Mouse (Mus musculus): Measurements from ENCODE around the gene Mdga2.

Gene Mdga2

DNA sequence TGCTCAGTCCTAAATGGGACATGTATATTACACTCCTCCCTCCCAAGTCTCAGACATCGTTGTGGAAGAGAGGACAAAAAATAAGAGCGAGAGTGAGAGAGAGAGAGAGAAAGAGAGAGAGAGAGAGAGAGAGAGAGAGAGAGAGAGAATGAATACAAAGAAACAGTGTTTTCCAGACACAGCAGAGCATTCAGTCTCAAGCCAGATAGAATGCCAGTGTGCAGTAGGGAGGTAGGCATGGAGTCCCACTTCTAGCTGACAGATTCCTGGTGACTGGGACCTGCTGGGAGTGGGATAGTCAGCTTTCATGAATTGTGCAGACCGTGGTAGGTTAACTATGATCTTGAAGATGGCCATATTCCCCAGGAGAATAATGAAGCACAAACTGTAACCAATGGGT is 542.8 kb downstream of the Mdga2 start:
- DNase-seq, result no peak

GRCm38 (mm10) chr12:66648605-66649552 is 573.5 kb downstream of the Mdga2 start:
- no peak for DNase-seq

DNA sequence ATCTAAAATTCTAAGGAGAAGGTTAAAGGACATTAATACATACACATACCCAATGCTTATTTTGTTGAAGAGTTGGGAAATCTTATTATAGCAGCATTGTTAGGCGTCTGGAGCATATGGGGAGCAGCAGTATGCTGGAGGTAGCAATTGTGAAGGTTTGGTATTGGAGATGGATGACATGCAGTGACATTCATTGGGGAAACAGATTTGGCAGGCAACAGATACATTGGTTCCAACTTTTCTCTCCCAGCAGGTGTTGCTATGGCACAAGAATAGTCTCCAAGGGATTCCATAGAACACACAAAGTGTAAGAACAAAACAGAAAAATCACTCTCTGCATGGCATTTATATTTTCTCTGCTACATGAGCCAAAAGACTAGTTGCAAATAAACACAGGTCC is 581.9 kb downstream of the Mdga2 start:
- DNase-seq, result no peak

DNA sequence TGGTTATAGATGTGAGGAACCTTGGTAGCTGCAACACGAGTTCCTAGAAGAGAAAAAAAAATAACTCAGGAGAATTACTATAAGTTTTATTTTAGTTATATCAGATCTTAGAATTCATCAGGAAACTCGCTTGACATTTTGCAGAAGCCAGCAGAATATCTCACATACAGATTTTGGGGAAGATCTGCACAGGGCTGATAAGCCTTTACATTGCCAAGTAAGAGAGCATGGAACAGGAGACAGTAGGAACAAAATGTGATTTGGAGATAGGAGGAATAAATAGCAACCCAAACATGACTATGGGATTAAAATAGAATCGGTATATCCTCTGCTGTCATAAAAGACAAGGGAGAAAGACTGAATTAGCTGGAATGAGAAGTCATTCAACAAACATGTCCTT is 602.4 kb downstream of the Mdga2 start:
- no peak for DNase-seq

DNA sequence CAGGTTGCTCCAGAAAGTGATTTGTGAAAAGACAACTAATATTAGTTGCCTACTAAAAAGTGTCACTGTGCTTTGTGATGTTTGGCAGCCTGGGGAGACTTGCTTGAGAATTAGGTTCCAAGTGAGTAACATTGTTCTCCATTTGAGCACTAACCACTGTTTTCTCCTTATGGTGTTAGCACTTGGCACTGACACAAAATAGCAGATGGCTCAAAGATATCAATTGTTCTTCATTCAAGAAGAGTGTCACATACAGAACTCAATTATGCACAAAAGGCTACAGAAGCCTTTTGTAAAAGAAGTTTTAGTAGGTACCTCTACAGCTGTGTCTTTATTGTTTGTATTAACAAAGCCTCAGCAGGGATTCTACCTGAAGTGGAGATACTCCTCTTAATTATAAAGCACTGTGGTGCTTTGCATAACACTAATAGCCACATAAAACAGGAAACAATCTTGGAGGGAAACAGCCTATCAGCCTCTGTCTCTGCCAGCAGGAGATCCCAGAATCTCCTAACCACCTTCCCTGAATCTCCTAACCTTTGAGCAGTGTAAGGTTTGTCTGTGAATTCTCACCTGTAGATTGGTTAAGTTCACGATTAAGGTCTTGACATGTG is 630.6 kb downstream of the Mdga2 start:
- DNase-seq, result no peak

DNA sequence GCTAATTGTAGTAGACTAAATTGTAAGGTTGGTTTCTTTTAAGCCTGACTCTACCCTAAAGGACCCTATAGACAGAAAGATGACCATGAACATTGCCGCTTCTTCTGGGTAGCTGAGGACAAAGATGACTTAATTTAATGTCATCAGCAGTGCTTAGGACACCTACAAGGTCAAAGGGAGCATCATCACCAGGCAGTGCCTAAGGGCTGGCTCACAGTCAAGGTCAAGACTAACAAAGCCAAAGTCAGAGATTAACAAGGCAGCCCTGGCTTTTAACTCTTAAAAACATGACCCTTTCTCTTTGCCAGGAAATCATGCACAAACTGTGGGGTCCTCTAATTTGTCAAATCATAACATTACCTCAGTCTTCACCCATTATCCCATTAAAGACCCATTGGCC is 657.0 kb downstream of the Mdga2 start:
- no peak for DNase-seq

DNA sequence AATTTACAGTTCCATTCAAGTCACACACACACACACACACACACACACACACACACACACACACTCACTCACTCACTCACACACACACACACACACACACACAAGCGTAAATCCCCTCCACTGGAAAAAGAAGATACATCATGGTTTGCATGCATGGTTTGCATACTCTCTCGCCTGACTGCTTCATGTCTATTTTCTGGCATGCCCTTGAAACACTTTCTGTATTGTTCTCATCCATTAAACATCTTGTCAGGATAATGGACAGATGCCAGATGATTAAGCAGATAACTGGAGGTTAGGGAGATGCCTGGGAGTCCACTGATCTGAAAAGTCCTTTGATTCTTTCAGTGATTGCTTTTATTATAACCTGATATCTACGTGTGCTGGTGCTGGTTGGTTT is 665.5 kb downstream of the Mdga2 start:
- DNase-seq, result no peak

DNA sequence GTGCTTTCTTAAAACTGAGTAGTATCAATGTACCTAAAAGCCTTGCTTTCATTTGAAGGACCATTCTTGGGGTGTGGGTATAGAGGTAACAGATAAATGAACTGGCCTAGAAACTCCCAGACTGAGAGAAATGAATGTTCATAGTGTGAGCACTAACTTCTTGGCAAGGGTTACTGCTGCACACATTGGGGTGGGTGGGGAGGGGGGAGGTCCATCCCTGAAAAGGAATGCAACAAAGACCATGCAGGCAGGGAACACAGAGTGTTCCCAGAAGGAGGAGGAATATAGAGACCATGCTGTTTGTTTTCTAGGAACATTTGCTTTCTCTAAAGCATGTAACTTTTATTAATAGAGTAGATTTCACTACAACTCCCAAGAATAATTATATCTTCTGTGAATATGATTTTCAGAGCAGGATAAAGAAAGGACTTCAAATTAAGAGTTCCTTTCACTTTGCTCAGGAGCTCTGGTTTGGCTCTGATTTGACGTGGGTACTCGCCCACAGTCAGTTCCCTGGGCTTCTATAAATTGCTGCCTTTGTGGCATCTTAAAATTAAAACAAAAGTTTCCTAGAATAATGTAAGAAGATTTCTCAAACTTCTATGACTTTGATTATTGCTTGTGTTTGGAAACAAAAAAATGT is 666.0 kb downstream of the Mdga2 start:
- DNase-seq, result no peak

DNA sequence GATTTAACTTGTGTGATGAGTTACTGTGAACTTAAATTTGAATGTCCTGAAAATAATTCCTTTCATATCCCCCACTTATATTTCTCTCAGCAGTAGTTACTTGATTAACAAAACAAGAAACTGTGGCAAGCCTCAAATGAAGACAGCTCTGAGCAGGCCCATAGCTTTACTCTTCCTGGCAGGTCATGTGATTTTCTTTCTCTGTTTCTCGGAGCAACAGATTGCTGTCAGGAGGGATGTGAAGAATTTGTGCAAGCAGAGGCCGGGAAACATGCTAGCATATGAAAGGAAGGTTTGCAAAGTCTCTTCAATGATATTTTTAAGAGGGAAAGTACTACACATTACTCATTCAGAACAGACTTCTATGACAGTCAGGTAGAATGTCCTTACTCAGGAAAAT is 697.4 kb downstream of the Mdga2 start:
- DNase-seq, result no peak

DNA sequence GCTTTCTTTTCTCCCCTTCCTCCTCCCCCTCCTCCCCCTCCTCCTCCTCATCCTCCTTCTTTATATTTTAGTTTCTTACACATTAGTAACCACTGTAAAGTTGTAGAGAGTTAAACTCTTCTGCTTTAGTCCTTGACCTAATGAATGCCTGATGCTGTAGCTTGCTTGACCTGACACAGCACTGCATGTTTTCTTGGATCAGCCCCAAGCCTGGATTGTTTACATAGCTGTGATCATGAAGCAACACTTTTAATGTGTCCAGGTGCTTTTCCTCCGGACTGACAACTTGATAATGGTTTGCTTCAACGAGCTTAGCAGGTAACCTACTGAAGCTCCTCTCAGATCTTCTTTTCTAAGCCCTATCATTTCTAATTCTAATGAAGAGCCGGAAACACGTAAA is 723.1 kb downstream of the Mdga2 start:
- DNase-seq, result no peak

- DNase-seq, result no peak
Observed at GRCm38 (mm10) chr12:66470868-66471267, 751.5 kb downstream of the Mdga2 start.

- no peak for DNase-seq
Observed at GRCm38 (mm10) chr12:66470243-66470863, 752.0 kb downstream of the Mdga2 start.

DNA sequence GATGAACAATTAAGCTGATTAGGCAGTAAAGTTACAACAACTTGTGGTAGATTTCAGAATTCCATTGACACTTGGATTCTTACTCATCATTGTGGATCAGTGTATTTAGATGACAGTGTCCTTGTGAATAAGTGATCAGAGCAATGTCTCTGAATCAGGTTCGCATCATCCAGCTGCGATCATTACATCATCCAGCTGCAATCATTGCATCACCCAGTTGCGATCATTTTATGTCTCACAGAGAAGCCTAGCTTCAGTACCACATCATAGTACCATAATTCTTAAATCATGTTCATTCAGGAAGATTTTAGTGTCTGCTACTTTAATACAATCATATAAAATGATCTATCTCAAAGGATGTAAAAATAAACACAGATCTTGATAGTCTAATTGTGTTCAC is 756.8 kb downstream of the Mdga2 start:
- DNase-seq, result no peak

DNA sequence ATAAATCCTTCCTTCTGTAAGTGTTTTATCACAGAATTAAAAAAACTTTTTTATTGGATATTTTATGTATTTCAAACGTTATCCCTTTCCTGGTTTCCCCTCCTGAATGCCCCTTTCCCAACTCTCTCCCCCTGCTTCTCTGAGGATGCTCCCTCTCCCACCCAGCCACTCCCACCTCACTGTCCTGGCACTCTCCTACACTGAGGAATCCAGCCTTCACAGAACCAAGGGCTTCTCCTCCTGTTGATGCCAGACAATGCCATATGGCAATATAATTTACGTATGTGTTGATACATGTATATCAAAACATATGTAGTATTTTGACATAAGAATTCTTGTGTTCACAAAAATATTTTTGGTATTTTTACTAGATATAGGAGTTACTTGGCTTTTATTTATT is 779.0 kb downstream of the Mdga2 start:
- no peak for DNase-seq

All from lung, postnatal 36 days (tissue).